Mouse (Mus musculus): Measurements from ENCODE around the gene Sntb2.
"Not testable (repeated sequence)": the region's sequence is repeated elsewhere in the genome, so short reads cannot be mapped to it uniquely, and the experiment has no call there.

Sntb2 gene

DNA sequence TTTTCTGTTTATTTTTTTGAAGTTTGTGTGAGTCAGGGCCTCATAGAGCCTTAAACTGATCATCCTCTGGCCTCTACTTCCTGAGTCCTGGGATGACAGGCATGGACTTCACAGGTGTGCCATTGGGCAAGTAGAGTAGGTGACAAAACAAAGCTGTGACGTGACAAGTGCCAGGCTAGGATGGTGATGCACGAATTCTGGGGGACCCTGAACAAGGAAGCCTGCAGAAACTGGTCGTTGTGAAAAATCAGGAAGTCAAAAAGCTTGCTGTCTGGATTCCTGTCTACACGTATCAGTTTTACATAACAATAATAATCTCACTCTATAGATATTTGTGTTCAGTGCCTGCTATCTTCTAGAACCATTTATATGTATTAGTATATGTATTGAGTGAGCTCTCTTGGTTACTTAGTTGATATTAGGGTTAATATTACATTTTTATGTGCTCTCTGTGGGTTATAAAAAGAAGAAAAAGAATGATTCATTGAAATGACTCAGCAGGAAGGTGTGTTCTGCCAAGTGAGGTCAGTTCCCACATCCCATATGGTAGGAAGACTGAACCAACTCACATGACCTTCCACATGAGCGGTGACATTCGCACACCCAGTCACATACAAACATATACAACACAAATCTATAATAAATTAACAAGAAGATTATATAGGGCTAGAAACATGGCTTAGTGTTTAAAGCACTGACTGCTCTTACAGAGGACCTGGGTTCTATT lies 37.2 kb downstream of the Sntb2 start:
- DNase-seq (ENCODE audit: low spot score in 2 of 2), result no peak

DNA sequence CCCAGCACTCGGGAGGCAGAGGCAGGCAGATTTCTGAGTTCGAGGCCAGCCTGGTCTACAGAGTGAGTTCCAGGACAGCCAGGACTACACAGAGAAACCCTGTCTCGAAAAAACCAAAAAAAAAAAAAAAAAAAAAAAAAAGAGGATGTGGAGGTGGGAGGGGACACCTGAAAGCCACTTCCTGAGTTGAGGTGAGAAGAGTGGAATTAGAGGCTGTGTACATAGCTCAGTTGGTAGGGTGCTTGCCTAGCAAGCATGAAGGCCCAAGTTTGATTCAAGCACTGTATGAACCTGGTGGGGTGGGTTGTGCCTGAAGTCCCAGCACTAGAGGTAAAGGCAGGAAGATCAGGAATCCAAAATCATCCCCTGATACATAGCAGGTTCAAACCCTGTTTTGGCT lies 38.0 kb downstream of the Sntb2 start:
- DNase-seq (ENCODE audit: low spot score in 2 of 2), result not testable (repeated sequence)

DNA sequence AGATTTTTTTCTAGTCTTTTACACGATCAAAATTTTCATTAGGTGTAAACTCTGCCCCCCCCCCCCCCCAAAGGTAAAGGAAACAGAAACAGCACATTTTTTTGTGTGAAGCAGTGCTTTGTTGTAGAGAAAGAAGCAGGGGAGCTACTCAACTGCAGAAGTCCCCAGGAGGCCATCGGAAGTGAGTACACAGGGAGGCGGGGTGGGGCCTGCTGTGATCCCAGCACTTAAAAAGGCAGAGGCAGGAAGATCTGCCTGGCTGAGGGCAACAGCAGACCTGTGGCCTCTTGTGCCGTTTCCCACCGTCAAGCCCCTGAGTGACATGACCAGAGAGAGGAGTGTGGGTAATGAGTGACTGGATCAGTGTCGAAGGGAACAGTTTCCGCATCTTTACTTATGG lies 39.2 kb downstream of the Sntb2 start:
- no peak for DNase-seq (ENCODE audit: low spot score in 2 of 2)

DNA sequence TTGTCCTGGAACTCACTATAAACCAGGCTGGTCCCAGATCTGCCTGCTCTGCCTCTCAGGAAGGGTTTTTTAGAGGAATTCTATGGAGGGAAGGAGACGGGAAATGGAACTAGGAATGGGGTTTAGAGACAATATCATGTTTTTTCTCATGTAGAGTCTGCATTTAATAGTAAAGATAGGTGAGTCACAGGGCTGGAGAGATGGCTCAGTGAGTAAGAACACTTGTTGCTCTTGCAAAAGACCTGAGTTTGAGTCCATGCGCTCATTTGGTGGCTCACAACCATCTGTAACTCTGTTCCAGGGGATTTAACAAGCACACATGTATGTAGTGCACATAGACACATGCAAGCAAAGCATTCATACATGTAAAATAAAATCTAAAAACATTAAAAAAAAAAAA lies 40.2 kb downstream of the Sntb2 start:
- DNase-seq (ENCODE audit: low spot score in 2 of 2), result no peak

DNA sequence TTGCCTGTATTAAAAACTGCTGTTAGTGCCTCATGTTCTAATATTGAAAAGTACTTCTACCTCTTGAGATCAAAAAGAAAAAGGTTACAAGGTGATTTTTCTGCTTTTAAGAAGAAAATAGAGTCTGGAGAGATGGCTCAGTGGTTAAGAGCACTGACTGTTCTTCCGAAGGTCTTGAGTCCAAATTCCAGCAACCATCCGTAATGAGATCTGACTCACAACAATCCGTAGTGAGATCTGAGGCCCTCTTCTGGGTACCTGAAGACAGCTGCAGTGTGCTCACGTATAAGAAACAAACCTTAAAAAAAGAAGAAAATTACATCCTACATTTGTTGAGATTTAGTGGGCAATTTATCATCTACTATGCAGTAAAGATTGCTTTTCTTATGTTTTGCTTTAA lies 40.9 kb downstream of the Sntb2 start:
- DNase-seq (ENCODE audit: low spot score in 2 of 2), result no peak

DNA sequence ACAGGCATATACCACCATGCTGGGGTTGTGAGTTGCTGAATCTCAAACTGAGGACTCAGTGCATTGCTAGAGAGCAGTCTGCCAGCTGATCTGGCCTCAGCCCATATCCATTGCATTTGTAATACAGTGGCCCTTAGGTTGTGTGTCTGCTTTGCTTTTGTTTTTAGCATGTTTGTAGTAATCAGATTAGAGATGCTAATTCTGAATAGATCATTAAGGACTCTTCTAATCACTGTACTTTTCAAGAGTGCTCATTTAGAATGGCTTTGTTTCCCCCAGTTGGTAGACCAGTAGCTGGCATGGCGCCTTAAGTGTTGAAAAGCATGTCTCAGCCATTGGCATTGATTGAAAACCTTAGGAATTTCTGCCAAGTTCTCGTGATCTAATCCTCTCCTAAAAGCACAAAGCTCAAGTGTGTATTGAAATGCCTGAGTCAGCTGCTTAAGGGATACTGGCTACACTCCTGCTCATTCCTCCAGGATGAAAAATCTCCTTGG lies 43.3 kb downstream of the Sntb2 start:
- no peak for DNase-seq (ENCODE audit: low spot score in 2 of 2)

DNA sequence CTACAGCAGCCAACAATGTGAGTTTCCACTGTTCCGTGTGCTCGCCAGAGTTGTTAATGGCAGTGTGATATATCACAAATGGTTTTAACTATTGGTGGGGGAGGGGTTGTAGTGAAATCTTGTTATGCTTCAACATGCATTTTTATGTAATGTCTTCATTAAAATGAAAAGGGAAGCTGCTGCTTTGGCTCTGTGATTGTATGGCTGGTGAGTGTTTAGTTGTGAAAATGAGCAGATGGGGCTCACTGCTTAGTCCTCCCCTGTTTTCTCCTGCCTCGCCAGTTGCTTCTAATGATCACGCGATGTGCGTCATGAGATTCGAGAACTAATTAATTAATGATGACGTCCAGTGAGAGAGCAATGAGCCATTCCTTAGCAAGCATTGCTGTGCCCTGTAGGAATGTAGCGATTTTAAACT lies 49.9 kb downstream of the Sntb2 start:
- DNase-seq (ENCODE audit: low spot score in 2 of 2), result no peak

DNA sequence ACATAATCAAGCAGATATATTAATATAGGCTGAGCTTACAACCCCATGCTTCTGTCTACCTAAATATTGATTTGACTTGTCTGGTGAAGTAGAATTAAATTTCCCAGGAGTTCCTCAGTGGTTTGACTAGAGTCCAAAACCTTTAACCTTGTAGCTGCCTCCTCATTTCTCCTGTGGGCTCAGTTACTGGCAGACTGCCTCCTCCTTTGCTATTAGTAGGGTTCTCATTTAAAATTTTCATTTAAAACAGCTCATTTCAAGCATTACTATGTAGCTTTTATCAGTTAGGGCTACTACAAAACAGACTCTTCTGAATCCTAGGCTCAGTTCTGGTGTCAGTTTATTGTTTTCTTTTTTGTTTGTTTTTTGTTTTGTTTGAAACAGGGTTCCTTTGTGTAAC lies 50.4 kb downstream of the Sntb2 start:
- no peak for DNase-seq (ENCODE audit: low spot score in 2 of 2)

DNA sequence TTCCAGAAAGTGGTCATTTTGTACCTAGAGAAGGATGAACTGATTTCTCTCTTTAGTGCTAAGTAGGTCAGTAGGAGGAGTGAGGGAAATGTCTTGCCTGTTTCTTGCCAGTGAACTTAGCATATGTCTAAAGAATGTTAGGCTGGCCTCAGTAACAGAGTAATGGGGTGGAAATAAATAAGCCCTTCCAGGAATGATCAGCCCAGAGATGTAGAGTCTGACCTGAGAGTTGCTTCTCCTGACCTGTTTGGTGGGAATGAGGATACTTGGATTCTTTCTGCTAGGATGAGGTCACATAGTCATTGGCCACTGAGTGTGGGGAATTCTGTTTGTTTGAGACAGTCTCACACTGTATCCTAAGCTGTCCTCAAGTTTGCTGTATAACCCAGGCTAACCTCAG lies 52.0 kb downstream of the Sntb2 start:
- DNase-seq (ENCODE audit: low spot score in 2 of 2), result no peak

DNA sequence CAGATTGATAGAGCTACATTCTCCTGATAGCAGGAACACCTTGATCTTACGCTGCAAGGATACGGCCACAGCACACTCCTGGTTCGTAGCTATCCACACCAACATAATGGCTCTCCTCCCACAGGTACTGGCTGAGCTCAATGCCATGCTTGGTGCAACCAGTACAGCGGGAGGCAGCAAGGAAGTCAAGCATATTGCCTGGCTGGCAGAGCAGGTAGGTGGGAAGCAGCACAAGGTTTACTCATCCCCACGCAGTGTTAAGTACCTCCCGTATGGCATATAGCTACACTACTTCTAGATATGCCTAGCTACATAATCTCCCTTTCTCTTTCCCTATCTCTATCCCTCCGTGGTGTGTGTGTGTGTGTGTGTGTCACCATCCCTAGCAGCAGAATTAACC lies 55.8 kb downstream of the Sntb2 start:
- DNase-seq (ENCODE audit: low spot score in 2 of 2), result no peak

DNA sequence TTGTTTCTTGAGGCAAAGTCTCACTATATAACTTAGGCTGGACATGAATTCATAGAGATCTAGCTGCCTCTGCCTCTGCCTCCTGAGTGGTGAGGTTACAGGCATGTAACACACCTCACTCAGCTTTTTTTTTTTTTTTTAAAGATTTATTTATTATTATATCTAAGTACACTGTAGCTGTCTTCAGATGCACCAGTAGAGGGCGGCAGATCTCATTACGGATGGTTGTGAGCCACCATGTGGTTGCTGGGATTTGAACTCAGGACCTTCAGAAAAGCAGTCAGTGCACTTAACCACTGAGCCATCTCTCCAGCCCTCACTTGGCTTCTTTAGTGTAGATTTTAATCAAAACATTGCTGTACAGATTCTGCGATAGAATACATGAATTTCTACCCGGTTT lies 60.8 kb downstream of the Sntb2 start:
- not testable (repeated sequence) for DNase-seq (ENCODE audit: low spot score in 2 of 2)

DNA sequence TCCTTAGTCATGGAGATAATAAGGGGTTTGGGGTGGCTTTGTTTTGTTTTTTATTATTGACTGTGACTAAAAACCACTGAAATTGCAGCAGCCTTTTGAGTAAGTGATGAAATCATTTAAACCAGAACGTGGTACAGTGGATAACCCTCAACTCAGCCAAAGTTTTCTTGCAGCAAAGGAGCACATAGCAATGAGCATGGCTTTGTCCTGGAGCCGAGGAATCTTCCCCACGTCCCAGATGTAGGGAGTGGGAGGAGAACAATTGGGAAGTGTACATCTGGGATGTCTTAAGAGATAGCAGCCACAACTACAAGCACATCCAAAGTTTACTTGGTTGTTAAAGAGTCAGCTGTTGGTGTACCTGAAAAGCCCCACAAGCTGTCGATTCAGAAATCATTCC lies 61.9 kb downstream of the Sntb2 start:
- no peak for DNase-seq (ENCODE audit: low spot score in 2 of 2)

DNA sequence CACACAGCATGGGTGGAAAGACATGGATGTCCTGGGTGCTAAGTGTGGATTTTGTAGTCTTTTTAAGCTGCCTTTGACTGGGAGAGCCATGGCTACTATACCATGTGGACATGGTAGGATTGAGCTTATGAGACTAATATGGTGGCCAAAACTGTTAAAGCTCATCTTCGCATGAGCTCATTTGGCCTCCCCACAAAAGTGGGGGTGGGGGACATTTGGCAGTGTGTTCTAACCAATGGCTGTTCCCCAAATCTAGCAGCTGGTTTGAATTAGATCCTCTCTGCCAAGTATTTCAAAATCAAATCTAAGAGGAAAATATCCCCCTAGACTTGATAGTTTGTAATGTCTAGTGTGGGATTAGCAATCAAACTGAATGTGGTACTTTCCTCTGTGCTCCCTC lies 63.5 kb downstream of the Sntb2 start:
- DNase-seq (ENCODE audit: low spot score in 2 of 2), result peak; percentile 56 to 65

DNA sequence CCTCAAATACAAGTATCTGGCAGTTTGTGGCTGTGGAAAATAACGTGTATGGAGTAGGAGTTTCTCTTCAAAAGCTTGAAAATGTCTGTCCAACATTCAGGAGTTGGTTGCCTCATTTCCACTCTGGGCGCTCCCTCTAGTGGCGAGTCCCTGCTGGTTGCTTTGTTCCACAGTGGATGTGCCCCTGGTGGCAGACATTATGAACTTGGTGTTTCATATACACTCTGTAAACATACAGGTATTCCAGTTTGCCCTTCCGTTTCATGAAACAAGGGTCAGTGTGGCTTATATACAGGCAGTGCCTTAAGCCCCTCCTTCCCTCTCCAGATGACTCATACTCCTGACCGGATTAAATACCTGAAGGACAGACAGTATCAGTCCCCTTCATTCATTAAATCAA lies 67.0 kb downstream of the Sntb2 start:
- peak; percentile 80 to 94 for DNase-seq (ENCODE audit: low spot score in 2 of 2)

DNA sequence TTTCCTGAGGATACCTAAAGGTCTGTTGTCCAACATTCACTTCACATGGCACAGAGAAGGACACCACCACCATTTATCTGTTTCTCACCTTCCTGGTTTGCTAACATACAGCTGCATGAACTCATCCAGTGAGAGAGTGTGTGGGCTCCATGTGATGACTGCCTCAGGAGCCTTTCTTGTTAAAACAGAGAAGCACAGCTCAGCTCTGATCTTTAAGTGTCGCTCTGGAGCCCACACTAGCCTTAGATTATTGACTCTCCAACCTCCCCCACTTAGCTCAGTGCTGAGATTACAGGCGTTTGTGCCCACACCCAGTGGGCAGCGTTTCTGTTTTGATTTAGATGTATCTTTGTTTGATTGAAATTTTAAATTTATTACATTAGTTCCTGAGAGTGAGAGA lies 72.2 kb downstream of the Sntb2 start:
- no peak for DNase-seq (ENCODE audit: low spot score in 2 of 2)

DNA sequence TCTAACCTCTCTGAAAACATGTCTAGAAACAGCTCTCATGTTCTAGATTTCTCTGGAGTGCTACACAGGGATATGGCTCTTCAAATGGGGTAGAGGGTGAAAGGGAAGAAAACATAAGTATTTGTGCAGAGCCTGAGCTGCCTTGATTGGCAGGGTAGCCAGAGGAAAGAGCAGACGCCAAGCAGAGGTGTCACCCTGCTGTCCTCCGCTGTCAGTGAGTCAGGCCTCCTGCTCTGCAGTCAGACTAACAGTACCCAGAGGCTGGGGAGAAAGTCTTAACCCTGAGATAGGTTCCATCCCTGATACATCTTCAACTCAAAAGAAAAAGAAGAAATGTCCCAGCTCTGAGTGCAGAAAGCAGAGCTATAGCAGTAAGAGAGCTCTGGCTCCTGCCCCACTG lies 77.1 kb downstream of the Sntb2 start:
- no peak for DNase-seq (ENCODE audit: low spot score in 2 of 2)

DNA sequence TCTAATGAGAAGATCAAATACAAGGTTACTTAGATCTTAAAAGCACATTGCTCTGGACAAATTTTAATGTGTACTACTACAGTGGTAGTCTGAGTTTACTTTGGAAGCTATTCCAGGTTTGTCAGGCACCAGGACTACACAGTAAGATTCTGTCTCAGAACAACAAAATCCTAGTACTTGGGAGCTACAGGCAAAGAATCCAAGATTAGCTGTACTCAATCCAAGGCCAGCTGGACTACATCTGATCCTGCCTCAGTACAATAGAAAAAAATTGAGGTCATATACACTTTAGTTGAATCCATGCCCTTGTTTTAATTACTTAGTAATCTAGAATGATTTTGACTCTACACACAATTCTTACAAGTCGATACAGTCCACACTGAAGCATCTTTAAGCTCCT lies 79.4 kb downstream of the Sntb2 start:
- DNase-seq (ENCODE audit: low spot score in 2 of 2), result no peak

DNA sequence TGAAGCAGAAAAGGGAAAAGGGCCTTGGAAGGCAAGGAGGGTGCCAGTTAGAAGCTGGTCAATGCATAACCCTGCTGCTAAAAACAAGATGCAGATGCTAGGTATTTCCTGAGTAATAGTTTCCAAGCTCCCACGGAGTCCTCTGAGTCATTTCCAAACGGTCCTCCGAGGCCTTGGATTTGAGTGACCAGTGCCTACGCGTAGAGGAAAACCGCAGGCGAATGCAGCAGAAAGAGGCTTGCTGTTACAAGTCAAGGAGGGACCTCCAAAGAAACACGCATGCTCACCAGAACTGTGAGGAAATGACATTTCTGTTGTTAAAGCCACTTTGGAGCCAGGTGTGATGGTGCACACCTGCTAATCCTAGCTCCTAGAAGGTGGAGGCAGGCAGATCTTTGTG lies 87.9 kb downstream of the Sntb2 start:
- no peak for DNase-seq (ENCODE audit: low spot score in 2 of 2)

DNA sequence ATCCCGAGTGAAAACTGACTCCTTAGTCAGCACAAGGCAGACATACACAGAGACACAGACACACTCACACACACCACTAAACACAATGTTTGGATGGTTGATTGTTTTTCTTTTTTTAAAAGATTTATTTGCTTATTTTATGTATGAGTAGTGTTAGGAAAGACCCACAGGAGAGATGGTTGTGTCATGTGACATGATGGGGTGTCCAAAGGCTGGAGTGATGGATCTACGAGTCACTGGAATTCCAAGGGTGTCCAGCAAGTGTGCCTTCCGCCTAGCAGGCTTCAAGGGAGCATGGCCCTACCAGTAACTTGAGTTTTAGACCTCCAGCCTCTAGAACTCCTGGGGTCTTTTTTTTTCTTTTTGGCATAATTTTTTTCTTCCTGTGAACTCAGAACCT lies 93.8 kb downstream of the Sntb2 start:
- DNase-seq (ENCODE audit: low spot score in 2 of 2), result no peak

DNA sequence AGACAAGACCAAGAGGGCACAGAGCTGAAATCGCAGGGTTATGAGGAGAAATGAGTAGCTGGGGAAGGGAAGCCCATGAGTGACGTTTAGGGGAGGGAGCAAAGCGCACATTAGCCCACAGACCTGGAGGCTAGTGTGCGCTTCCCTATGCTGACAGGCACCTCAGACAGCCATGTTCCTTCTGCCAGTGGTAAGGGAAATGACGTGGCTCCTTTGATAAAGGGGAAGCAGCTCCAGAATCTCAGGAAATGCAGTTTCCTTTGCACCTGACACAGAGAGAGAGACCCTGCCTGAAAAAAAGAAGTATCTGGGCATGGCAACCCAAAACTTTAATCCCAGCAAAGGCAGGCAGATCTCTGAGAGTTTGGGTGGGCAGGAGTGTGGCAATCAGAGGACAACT lies 94.5 kb downstream of the Sntb2 start:
- no peak for DNase-seq (ENCODE audit: low spot score in 2 of 2)

DNA sequence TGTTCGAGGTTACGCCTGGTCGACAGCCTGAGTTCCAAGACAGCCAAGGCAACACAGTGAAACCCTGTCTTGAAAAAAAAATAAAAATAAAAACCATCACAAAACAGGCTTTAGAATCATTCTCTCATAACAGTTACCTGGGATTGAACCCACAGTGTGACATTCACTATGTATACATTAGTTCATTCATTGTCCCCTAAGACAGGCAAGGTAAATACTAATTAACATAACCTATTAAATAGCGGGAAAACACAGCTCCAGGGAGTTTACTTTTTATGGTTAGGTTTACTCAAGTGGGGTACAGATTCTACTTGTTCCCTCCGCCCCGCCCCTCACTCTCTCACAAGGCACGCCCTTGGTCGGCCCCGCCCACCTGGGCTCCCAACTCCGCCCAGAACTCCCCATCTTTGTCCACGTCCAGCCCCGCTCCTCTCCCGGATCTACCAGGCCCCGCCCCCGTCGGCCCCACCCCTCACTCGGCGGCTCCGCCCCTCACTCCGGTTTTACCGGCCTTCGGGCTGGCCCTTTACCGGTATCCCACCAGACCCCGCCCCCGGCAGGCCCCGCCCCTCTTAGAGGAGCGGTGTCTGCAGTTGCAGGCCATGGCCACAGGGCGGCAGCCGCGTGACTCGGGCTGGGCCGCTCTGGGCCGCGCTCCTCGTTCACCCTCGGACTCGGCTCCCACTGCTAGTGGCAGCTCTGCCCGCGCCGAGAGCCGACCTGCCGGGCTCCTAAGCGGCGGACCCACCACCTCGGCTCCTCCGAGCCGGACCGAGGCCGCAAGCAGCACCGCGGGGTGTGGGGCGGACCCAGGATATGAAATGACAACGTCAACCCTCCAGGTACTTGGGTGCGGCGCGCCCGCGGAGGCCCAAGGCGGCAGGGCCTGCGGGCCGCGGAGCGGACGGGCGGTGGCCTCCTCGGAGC lies 95.4 kb downstream of the Sntb2 start, which contains the start of gene Vps4a:
Vps4a (plus strand) TSS at position 573 of the 927 bp plus-strand sequence.
- DNase-seq (ENCODE audit: low spot score in 2 of 2), result peak; percentile 94 to 97

DNA sequence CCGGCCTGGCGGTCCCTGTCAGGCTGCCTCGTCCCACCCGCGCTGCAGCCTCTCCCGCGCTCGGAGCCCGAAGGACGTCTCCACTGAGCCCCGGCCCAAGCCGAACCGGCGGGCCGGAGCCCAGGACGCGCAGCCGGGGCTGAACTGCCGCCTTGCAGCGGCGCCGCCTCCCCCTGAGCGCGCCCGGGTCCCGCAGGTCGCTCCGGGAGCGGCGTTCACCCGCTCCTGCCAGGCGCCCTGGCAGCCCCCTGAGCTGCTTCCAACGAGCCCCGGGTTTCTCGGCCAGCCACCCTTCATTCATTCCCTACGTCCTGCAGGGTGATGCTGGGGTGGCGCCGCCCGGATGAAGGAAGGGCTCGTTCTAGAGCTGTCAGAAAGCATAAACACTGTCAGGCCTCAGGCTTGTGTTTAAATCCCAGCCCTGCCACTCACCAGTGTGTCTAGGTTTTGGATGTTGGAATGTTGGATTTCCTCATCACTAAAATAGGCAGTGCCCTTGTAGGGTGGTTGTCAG lies 96.1 kb downstream of the Sntb2 start:
- DNase-seq (ENCODE audit: low spot score in 2 of 2), result no peak

DNA sequence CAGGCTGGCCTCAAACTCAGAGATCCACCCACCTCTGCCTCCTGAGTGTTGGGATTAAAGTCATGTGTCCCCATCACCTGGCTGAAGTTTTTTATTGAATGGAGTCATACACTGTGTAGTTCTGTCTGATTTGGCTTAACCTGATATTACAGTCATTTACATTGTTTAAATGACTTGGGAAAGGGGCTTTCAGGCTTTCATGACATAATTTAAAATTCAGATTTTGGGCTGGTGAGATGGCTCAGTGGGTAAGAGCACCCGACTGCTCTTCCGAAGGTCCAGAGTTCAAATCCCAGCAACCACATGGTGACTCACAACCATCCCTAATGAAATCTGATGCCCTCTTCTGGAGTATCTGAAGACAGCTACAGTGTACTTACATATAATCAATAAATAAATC lies 98.1 kb downstream of the Sntb2 start:
- not testable (repeated sequence) for DNase-seq (ENCODE audit: low spot score in 2 of 2)
